Mouse (Mus musculus) heart, embryonic 11.5 days (tissue): ENCODE measurements around the gene Notch2. TPM values are rescaled to one million over a fixed set of nuclear protein-coding genes. Genes with fewer than 3 reads are reported as not detected.

Source experiments
- ATAC-seq: fragments of 200-750 bp; cut with Nextera tagmentation; replicated peaks from 2 replicates; pipeline ENCODE4 v1.8.0; 2017; ENCODE audit warnings: moderate library complexity; ENCODE audit not compliant: insufficient number of reproducible peaks, low FRiP score, low TSS enrichment
- H3K27ac ChIP-seq: fragments of 300-500 bp; sonication (generic); 2 replicates; pipeline ENCODE4 v1.5.1; 2014; ENCODE audit warnings: mild to moderate bottlenecking, low read depth, low read length
- H3K27me3 ChIP-seq: fragments of 300-500 bp; sonication (generic); 2 replicates; pipeline ENCODE4 v1.6.1; 2014; ENCODE audit warnings: mild to moderate bottlenecking, low read length, mixed read lengths; ENCODE audit not compliant: control insufficient read depth, insufficient read depth
- H3K36me3 ChIP-seq: fragments of 300-500 bp; sonication (generic); 2 replicates; pipeline ENCODE4 v1.6.1; 2014; ENCODE audit warnings: mild to moderate bottlenecking, low read length, moderate library complexity, mixed read lengths; ENCODE audit not compliant: control insufficient read depth, insufficient read depth
- H3K4me1 ChIP-seq: fragments of 300-500 bp; sonication (generic); 2 replicates; pipeline ENCODE4 v1.6.1; 2014; ENCODE audit warnings: low read length; ENCODE audit not compliant: control insufficient read depth, insufficient read depth
- H3K4me2 ChIP-seq: fragments of 300-500 bp; sonication (generic); 2 replicates; pipeline ENCODE4 v1.6.1; 2014; ENCODE audit warnings: mild to moderate bottlenecking, moderate library complexity
- H3K4me3 ChIP-seq: fragments of 300-500 bp; sonication (generic); 2 replicates; pipeline ENCODE4 v1.5.1; 2014; ENCODE audit warnings: low read depth, low read length
- H3K9ac ChIP-seq: fragments of 300-500 bp; sonication (generic); 2 replicates; pipeline ENCODE4 v1.6.1; 2014; ENCODE audit warnings: mild to moderate bottlenecking, low read depth, low read length, moderate library complexity
- H3K9me3 ChIP-seq: fragments of 300-500 bp; sonication (generic); replicated peaks from 2 replicates; pipeline ENCODE4 v1.6.1; 2016; ENCODE audit warnings: low read length; ENCODE audit not compliant: control insufficient read depth
- WGBS: fragments of 180-500 bp; shearing (Covaris S2); extraction: QIAGEN DNeasy Blood & Tissue Kit; methylation state at CpG from one replicate; pipeline ENCODE4 v1.1.7; 2014; ENCODE audit not compliant: insufficient replicate concordance; 5-methylcytosine and 5-hydroxymethylcytosine counted together
- polyA plus RNA-seq: library from polyadenylated mRNA; unstranded; fragments of >200 nt; fragmentation: Nextera tagmentation; extraction: Ambion mirVana; gene quantifications from 2 replicates; pipeline ENCODE4 v1.2.1, GENCODE M21; 2014

Gene Notch2
- polyA plus RNA-seq, 1 experiment from 2014 or later: 12.5 TPM

- no peak overlapping the region for H3K9ac ChIP-seq
- H3K4me3 ChIP-seq: no peak overlapping the region
- no peak overlapping the region for H3K27ac ChIP-seq
- no peaks in the 10 kb centered on the region for H3K36me3 ChIP-seq
- H3K4me1 ChIP-seq: peaks cover 9% of the 10 kb centered on the region
- no peak overlapping the region for H3K4me2 ChIP-seq
- no peak for ATAC-seq
- H3K9me3 ChIP-seq: no peaks in the 10 kb centered on the region
- H3K27me3 ChIP-seq: peaks cover 16% of the 10 kb centered on the region
- WGBS: 52% methylated on average over 2 of the region's 2 CpGs
Observed at GRCm38 (mm10) chr3:97973306-97973705, 40.0 kb upstream of the Notch2 start.

- Histone ChIP-seq H3K9ac (no peak overlapping the region), H3K27ac (no peak overlapping the region), H3K4me2 (no peak overlapping the region), H3K4me3 (no peak overlapping the region), H3K4me1 (peaks cover 9% of the 10 kb centered on the region), H3K9me3 (no peaks in the 10 kb centered on the region), H3K27me3 (peaks cover 16% of the 10 kb centered on the region), H3K36me3 (no peaks in the 10 kb centered on the region)
- WGBS: 75% methylated on average over 6 of the region's 6 CpGs
- no peak for ATAC-seq
Observed at GRCm38 (mm10) chr3:97974197-97974770, 39.0 kb upstream of the Notch2 start.

GRCm38 (mm10) chr3:97976706-97977105 lies 36.6 kb upstream of the Notch2 start:
- Histone ChIP-seq H3K4me1 (peaks cover 5% of the 10 kb centered on the region), H3K9ac (no peak overlapping the region), H3K27me3 (peaks cover 6% of the 10 kb centered on the region), H3K4me3 (no peak overlapping the region), H3K9me3 (no peaks in the 10 kb centered on the region), H3K4me2 (no peak overlapping the region), H3K36me3 (no peaks in the 10 kb centered on the region), H3K27ac (no peak overlapping the region)
- 49% methylated on average over 6 of the region's 6 CpGs for WGBS
- ATAC-seq: no peak

DNA sequence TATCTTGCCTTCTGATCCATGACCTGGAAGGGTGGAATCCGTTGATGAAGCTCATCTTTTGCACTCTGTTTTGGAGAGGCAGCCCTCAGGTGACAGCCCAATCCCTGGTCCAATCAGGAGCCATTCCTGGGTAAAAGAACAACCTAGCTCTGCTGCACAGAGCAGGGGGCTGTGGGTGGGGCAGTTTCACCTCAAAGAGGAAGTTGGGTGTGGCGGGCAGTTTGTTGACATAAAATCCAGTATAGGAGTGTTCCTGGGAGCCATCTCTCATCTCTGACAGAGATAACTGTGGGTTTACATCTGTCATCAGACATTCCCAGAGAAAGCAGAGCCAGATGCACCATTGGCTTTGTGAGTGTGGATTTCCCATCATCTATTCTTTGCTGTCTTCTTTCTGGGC lies 34.6 kb upstream of the Notch2 start:
- Histone ChIP-seq H3K27me3 (peaks cover 3% of the 10 kb centered on the region), H3K27ac (no peak overlapping the region), H3K4me2 (no peak overlapping the region), H3K4me3 (no peak overlapping the region), H3K9ac (no peak overlapping the region), H3K9me3 (no peaks in the 10 kb centered on the region), H3K4me1 (peaks cover 2% of the 10 kb centered on the region; the same call in 1 of the 2 replicates), H3K36me3 (no peaks in the 10 kb centered on the region)
- WGBS: 65% methylated on average over 2 of the region's 2 CpGs
- no peak for ATAC-seq

GRCm38 (mm10) chr3:97980683-97981327 lies 32.5 kb upstream of the Notch2 start:
- H3K27ac ChIP-seq: no peak overlapping the region
- no peaks in the 10 kb centered on the region for H3K36me3 ChIP-seq
- H3K9me3 ChIP-seq: no peaks in the 10 kb centered on the region
- ATAC-seq: no peak
- no peaks in the 10 kb centered on the region; the same call in 1 of the 2 replicates for H3K27me3 ChIP-seq
- no peak overlapping the region for H3K4me3 ChIP-seq
- H3K4me2 ChIP-seq: no peak overlapping the region
- 87% methylated on average over 8 of the region's 8 CpGs for WGBS
- H3K9ac ChIP-seq: no peak overlapping the region
- H3K4me1 ChIP-seq: peaks cover 2% of the 10 kb centered on the region; the same call in 1 of the 2 replicates

GRCm38 (mm10) chr3:97981376-97981906 lies 31.9 kb upstream of the Notch2 start:
- Histone ChIP-seq H3K4me3 (no peak overlapping the region), H3K9me3 (no peaks in the 10 kb centered on the region), H3K9ac (no peak overlapping the region), H3K4me1 (peaks cover 2% of the 10 kb centered on the region; the same call in 1 of the 2 replicates), H3K36me3 (no peaks in the 10 kb centered on the region), H3K27ac (no peak overlapping the region), H3K27me3 (no peaks in the 10 kb centered on the region; the same call in 1 of the 2 replicates), H3K4me2 (no peak overlapping the region)
- 69% methylated on average over 3 of the region's 3 CpGs for WGBS
- ATAC-seq: no peak

DNA sequence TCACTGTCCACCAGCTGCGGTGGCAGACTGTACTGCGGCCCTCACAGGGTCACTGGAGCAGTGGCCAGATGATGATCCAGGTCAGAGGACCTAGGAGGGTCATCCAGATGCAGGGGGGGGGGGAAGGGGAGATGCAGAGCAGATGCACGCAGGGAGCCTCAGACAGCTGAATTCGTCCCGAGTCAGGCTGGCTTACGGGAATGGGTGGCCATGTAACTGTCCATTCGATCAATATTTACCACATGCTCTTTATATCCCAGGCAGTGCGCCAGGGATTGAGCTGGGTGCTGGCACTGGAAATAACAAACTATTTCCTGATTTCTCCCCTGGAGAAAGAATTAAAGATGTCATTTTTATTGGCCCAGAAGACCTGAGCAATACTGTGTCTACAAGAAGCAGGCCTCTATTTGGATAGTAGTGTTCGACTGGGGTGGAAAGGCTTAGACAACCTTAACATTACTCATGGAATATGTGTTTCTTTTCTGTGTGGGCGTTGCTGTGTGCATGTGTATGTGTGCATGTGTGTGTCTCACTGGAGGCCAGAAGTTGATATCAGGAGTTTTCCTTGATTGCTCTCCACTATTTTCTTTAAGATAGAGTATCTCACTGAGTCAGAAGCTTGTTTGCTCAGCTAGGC lies 28.3 kb upstream of the Notch2 start:
- Histone ChIP-seq H3K9ac (no peak overlapping the region), H3K27me3 (no peaks in the 10 kb centered on the region), H3K4me1 (peaks cover 2% of the 10 kb centered on the region; the same call in 1 of the 2 replicates), H3K27ac (no peak overlapping the region), H3K9me3 (no peaks in the 10 kb centered on the region), H3K4me3 (no peak overlapping the region), H3K4me2 (no peak overlapping the region), H3K36me3 (no peaks in the 10 kb centered on the region)
- ATAC-seq: no peak
- 77% methylated on average over 10 of the region's 10 CpGs for WGBS

- Histone ChIP-seq H3K4me1 (peaks cover 2% of the 10 kb centered on the region; the same call in 1 of the 2 replicates), H3K9ac (no peak overlapping the region), H3K36me3 (no peaks in the 10 kb centered on the region), H3K4me3 (no peak overlapping the region), H3K4me2 (no peak overlapping the region), H3K9me3 (no peaks in the 10 kb centered on the region), H3K27me3 (no peaks in the 10 kb centered on the region), H3K27ac (no peak overlapping the region)
- no peak for ATAC-seq
- 76% methylated on average over 3 of the region's 3 CpGs for WGBS
Observed at GRCm38 (mm10) chr3:97985691-97986090, 27.6 kb upstream of the Notch2 start.
